Mouse (Mus musculus): ENCODE measurements at regions not wholly inside any gene's neighbourhood (a gene's known extent, or its start where the extent isn't known, plus 50 kb on each side); places are given as distances from the start of the nearest gene placed in this dataset.

GRCm38 (mm10) chr10:43709278-43710033, 131.4 kb downstream of the Cd24a start:
- no peak overlapping the region for H3K4me3 ChIP-seq (ENCODE audit: insufficient read depth in 1 of 2, low read depth in 1 of 2, low read length in 2 of 2, poor library complexity in 1 of 2, severe bottlenecking in 1 of 2)
- no peak overlapping the region for H3K27ac ChIP-seq (ENCODE audit: insufficient read depth, low read depth, low read length, poor library complexity, severe bottlenecking)
- peaks cover 0 to 2% of the 10 kb centered on the region in 2 experiments; a peak in 1 of 4 replicates for H3K4me1 ChIP-seq (ENCODE audit: control insufficient read depth in 2 of 2, insufficient read depth in 2 of 2, low read length in 2 of 2, poor library complexity in 1 of 2)
- H3K9me3 ChIP-seq (ENCODE audit: control insufficient read depth, insufficient read depth, low read depth, low read length) = no peaks in the 10 kb centered on the region
- no peak for DNase-seq (ENCODE audit: low read depth, low spot score)
- in situ Hi-C loops (cut with MboI; ENCODE audit: low sequenced_read_pairs in 2 of 2, unreplicated experiment in 2 of 2) = no loop called here
- no peaks in the 10 kb centered on the region for H3K36me3 ChIP-seq (ENCODE audit: control insufficient read depth, insufficient read depth, low read length, poor library complexity, severe bottlenecking)
- no peak overlapping the region for H3K9ac ChIP-seq (ENCODE audit: insufficient read depth, low read depth, low read length, poor library complexity, severe bottlenecking)
- no peak for TF ChIP-seq ZC3H11A (IDR thresholded peaks at IDR 0.05; ENCODE audit: borderline replicate concordance, low read depth, low read length)
- no peak for TF ChIP-seq HCFC1 (IDR thresholded peaks at IDR 0.05; ENCODE audit: borderline replicate concordance, insufficient read depth, low read length)
- TF ChIP-seq CHD2 (IDR thresholded peaks at IDR 0.05; ENCODE audit: low read depth, low read length) = no peak
- no peak for TF ChIP-seq MAFK (IDR thresholded peaks at IDR 0.05; ENCODE audit: insufficient read depth, low read depth, low read length)
- TF ChIP-seq ZNF384 (IDR thresholded peaks at IDR 0.05; ENCODE audit: low read depth, low read length) = no peak

GRCm38 (mm10) chr10:43710186-43710885, 132.3 kb downstream of the Cd24a start:
- no peak for DNase-seq (ENCODE audit: low read depth, low spot score)
- in situ Hi-C loops (cut with MboI; ENCODE audit: low sequenced_read_pairs in 2 of 2, unreplicated experiment in 2 of 2) = no loop called here
- H3K4me1 ChIP-seq (ENCODE audit: control insufficient read depth in 2 of 2, insufficient read depth in 2 of 2, low read length in 2 of 2, poor library complexity in 1 of 2) = peaks cover 0 to 2% of the 10 kb centered on the region in 2 experiments; a peak in 1 of 4 replicates
- no peaks in the 10 kb centered on the region for H3K9me3 ChIP-seq (ENCODE audit: control insufficient read depth, insufficient read depth, low read depth, low read length)
- H3K4me3 ChIP-seq (ENCODE audit: insufficient read depth in 1 of 2, low read depth in 1 of 2, low read length in 2 of 2, poor library complexity in 1 of 2, severe bottlenecking in 1 of 2) = no peak overlapping the region
- H3K27ac ChIP-seq (ENCODE audit: insufficient read depth, low read depth, low read length, poor library complexity, severe bottlenecking) = no peak overlapping the region
- H3K9ac ChIP-seq (ENCODE audit: insufficient read depth, low read depth, low read length, poor library complexity, severe bottlenecking) = no peak overlapping the region
- TF ChIP-seq MAFK (IDR thresholded peaks at IDR 0.05; ENCODE audit: insufficient read depth, low read depth, low read length) (no peak), ZC3H11A (IDR thresholded peaks at IDR 0.05; ENCODE audit: borderline replicate concordance, low read depth, low read length) (no peak), HCFC1 (IDR thresholded peaks at IDR 0.05; ENCODE audit: borderline replicate concordance, insufficient read depth, low read length) (no peak), ZNF384 (IDR thresholded peaks at IDR 0.05; ENCODE audit: low read depth, low read length) (no peak), CHD2 (IDR thresholded peaks at IDR 0.05; ENCODE audit: low read depth, low read length) (no peak)
- H3K36me3 ChIP-seq (ENCODE audit: control insufficient read depth, insufficient read depth, low read length, poor library complexity, severe bottlenecking) = no peaks in the 10 kb centered on the region

- no peak for DNase-seq (ENCODE audit: low read depth, low spot score)
- Histone ChIP-seq H3K9ac (ENCODE audit: insufficient read depth, low read depth, low read length, poor library complexity, severe bottlenecking) (no peak overlapping the region), H3K4me3 (ENCODE audit: insufficient read depth in 1 of 2, low read depth in 1 of 2, low read length in 2 of 2, poor library complexity in 1 of 2, severe bottlenecking in 1 of 2) (no peak overlapping the region), H3K9me3 (ENCODE audit: control insufficient read depth, insufficient read depth, low read depth, low read length) (no peaks in the 10 kb centered on the region), H3K4me1 (ENCODE audit: control insufficient read depth in 2 of 2, insufficient read depth in 2 of 2, low read length in 2 of 2, poor library complexity in 1 of 2) (peaks cover 0 to 2% of the 10 kb centered on the region in 2 experiments; a peak in 1 of 4 replicates), H3K27ac (ENCODE audit: insufficient read depth, low read depth, low read length, poor library complexity, severe bottlenecking) (no peak overlapping the region), H3K36me3 (ENCODE audit: control insufficient read depth, insufficient read depth, low read length, poor library complexity, severe bottlenecking) (no peaks in the 10 kb centered on the region)
- in situ Hi-C loops (cut with MboI; ENCODE audit: low sequenced_read_pairs in 2 of 2, unreplicated experiment in 2 of 2) = no loop called here
- TF ChIP-seq ZNF384 (IDR thresholded peaks at IDR 0.05; ENCODE audit: low read depth, low read length) (no peak), ZC3H11A (IDR thresholded peaks at IDR 0.05; ENCODE audit: borderline replicate concordance, low read depth, low read length) (no peak), CHD2 (IDR thresholded peaks at IDR 0.05; ENCODE audit: low read depth, low read length) (no peak), MAFK (IDR thresholded peaks at IDR 0.05; ENCODE audit: insufficient read depth, low read depth, low read length) (no peak), HCFC1 (IDR thresholded peaks at IDR 0.05; ENCODE audit: borderline replicate concordance, insufficient read depth, low read length) (no peak)
Measured at GRCm38 (mm10) chr10:43710886-43711256, 132.8 kb downstream of the Cd24a start.

GRCm38 (mm10) chr10:43712657-43713056, 134.6 kb downstream of the Cd24a start:
- no peak overlapping the region for H3K9ac ChIP-seq (ENCODE audit: insufficient read depth, low read depth, low read length, poor library complexity, severe bottlenecking)
- H3K9me3 ChIP-seq (ENCODE audit: control insufficient read depth, insufficient read depth, low read depth, low read length) = no peaks in the 10 kb centered on the region
- no peaks in the 10 kb centered on the region for H3K36me3 ChIP-seq (ENCODE audit: control insufficient read depth, insufficient read depth, low read length, poor library complexity, severe bottlenecking)
- H3K4me1 ChIP-seq (ENCODE audit: control insufficient read depth in 2 of 2, insufficient read depth in 2 of 2, low read length in 2 of 2, poor library complexity in 1 of 2) = no peaks in the 10 kb centered on the region; a peak in 1 of 4 replicates
- H3K27ac ChIP-seq (ENCODE audit: insufficient read depth, low read depth, low read length, poor library complexity, severe bottlenecking) = no peak overlapping the region
- in situ Hi-C loops (cut with MboI; ENCODE audit: low sequenced_read_pairs in 2 of 2, unreplicated experiment in 2 of 2) = no loop called here
- H3K4me3 ChIP-seq (ENCODE audit: insufficient read depth in 1 of 2, low read depth in 1 of 2, low read length in 2 of 2, poor library complexity in 1 of 2, severe bottlenecking in 1 of 2) = no peak overlapping the region
- no peak for DNase-seq (ENCODE audit: low read depth, low spot score)
- TF ChIP-seq MAFK (IDR thresholded peaks at IDR 0.05; ENCODE audit: insufficient read depth, low read depth, low read length) = no peak
- TF ChIP-seq HCFC1 (IDR thresholded peaks at IDR 0.05; ENCODE audit: borderline replicate concordance, insufficient read depth, low read length) = no peak
- no peak for TF ChIP-seq CHD2 (IDR thresholded peaks at IDR 0.05; ENCODE audit: low read depth, low read length)
- no peak for TF ChIP-seq ZC3H11A (IDR thresholded peaks at IDR 0.05; ENCODE audit: borderline replicate concordance, low read depth, low read length)
- TF ChIP-seq ZNF384 (IDR thresholded peaks at IDR 0.05; ENCODE audit: low read depth, low read length) = no peak

Measured in ES-E14 (cell line).